Mouse (Mus musculus) activated CD4-positive, CD25-positive, alpha-beta regulatory T cell, adult 4 months (primary cell): ENCODE data around the gene Dnajc5. TPM values are rescaled to one million over a fixed set of nuclear protein-coding genes. Genes with fewer than 3 reads are reported as not detected.
A peak's percentile ranks its signal among the peaks of the same experiment; 100 is the strongest.

ENCODE experiments used
- ATAC-seq: one replicate; pipeline ENCODE4 v1.8.0; 2017
- polyA plus RNA-seq, 2 experiments: library from polyadenylated mRNA; unstranded; fragments of 100-300 nt; shearing (Covaris generic); gene quantifications; one replicate each; pipeline ENCODE4 v1.2.1; 2017

Dnajc5 gene
- polyA plus RNA-seq, 2 experiments from 2014 or later: 36.9 to 37.1 TPM

DNA sequence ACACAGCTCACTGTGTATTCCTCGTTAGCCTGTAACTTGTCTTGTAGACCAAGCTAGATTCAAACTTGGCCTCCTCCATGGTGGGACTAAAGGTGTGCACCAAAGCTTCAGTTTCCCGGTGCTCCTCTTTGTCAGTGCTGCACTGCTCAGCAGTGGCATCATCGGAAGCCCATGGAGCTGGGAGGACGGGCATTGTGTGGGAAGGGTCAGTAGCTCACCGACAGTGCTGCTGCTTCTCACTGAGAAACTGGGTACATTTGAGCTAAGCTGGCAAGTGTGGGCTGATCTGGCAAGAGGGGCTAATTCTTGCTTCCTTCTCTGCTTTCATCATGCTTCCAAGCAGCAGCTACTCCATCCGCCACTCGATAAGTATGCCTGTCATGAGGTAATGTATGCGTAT lies 9.1 kb upstream of the Dnajc5 start:
- ATAC-seq: no peak

DNA sequence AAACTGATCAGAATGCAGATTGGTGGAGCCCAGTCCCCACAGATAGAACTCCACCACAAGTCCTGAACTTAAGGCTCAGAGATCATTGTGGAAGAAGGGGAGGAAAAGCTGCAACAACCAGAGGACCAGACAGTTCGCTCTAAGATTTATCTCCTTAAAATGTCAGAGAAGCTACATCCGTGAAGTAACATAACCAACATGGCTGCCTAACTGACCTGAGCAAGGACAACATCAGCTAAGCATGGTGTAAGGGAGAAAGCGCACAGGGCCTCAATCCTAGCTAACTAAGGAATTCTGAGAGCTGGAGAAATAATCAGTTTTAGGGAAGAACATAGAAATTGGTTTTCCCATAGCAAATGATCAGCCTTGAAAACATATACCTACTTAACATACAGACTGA lies 1.1 kb upstream of the Dnajc5 start:
- ATAC-seq: no peak

DNA sequence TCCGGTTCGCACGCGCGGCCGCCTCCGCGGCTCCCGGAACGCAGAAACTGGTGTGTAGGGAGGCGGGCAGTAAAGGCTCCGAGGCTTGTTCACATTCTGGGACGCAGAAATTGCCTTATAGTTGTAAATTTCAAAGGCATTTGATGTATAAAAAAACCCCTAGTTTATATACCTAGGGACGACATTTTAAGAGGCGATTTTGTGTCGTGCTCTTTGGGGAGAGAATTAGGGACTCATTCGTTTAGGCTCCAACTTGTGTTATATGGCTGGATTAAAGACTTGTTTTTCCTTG lies 597 bp downstream of the Dnajc5 start:
- ATAC-seq: no peak

DNA sequence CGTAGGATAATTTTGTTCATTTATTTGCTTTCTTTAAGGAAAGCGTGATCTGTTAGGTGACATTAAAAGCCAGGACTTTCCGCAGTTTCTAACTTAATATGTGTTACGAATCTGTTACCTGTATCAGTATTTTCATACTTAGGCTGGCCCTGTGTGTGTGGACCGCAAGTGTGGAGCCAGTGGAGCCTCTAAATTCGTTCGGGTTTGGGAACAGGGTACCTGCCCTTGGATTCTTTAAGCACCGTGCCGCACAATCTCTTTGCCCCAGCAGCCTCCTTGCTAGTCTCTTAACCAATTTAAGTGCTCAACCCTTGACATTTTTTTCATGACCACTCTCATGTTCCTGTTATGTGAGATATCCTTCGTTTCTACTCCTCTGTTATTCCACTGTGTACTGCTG lies 1.2 kb downstream of the Dnajc5 start:
- no peak for ATAC-seq

DNA sequence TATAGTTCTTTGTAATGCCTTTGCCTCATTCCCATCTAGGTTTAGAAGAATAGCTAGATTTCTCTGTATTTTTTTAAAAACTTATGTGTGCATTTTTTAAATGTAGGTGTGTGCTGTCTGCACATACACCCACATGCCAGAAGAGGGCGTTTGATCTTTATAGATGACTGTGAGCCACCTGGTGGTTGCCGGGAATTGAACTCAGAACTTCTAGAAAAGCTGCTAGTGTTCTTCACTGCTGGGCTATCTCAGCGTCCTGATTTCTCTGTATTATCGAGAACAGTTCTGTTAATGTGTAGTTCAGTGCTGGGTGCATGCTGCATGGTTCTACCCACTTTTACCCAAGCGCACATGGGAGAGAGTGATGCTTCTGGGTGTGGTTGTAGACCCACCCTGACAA lies 2.5 kb downstream of the Dnajc5 start:
- no peak for ATAC-seq

DNA sequence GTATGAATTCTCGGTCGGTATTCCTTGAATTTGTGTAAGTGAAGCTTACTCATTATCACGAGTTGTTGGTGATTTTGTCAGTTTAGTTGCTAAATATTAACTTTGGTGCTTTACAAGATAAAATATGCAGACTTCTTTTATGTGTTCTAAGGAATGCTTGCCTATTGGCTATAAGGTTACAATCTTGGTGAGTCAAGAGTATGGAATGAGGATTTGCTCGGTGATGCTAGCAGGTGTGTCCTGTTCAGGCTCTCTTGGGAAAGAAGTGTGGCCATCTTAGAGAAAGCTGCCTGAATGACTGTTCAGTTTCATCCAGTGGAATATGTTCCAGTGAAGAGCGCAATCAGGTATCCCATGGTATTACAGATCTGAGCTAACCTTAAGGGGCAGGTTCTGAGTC lies 5.2 kb downstream of the Dnajc5 start:
- no peak for ATAC-seq

DNA sequence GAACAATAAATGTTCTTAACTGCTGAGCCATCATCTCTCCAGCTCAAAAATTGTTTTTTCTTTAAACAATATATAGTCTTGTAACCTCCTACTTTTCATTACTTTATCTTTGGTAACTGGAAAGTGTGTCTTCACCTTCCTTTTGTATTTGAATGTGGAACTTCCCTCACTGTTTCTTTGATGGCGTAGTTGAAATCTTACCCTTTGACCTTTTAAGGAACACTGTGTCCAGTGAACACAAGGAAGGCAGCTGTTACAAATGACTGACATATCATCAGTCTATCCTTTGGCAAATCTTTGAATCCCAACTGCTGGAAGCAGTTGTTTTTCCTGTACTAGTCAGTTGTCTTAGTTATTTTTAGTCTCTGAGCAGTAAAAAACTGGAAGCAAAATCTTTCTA lies 8.8 kb downstream of the Dnajc5 start:
- no peak for ATAC-seq

DNA sequence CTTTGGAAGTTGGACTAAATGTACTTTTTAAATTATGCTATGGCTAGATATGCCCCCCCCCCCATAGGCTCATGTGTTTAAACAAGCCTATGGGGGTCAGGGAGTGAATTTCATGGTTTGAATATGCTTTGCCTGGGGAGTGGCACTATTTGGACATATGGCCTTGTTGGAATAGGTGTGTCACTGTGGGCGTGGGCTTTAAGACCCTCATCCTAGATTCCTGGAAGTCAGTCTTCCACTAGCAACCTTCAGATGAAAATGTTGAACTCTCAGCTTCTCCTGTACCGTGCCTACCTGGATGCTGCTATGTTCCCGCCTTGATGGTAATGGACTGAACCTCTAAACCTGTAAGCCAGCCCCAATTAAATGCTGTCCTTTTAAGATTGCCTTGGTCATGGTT lies 12.3 kb downstream of the Dnajc5 start:
- no peak for ATAC-seq

DNA sequence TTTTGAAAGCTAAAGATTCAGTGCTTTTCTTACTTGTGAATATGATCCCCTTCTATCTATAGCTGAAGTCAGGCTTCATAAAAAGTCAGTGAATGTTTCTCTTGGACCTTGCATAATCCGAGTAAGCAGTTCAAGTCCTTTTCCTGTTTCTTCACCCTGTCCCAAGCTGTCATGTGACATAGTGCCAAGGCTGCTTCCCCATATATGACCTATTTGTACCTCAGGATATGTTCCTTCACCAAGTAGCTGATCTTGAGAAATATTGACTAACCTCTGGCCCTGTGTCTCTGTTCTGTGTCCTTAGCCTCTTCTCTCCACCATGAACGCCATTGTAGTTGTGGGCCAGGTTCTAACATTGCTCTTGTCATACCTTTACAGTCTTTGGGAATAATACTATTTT lies 16.1 kb downstream of the Dnajc5 start:
- ATAC-seq: no peak

DNA sequence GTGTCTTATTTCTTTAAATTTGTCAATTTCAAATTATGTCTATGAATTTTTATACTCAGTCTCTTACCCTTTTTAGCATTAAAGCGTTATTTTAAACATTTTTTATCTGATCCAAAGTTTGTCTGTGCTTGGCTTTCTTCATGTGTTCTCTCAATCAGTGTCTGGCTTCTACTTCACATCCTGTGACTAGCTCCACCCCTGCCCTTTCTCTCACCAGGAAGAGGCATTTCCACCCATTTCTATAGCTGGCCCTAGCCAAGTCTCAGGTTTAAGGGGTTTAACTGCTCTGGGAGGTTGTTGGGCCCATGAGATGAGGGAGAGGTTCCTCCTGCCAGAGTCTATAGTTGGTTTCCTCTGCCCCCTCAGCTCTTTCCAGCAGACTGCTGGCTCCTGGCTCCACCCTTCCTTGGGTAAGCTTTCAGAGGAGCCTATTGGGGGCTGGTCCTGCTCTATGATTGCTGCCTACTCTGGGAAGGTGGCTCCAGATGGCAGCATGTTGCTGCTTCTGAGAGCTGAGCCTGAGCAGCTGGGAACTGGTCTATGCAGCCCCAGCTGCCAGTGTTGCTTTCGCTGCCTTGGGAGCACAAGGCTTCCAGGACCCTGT lies 17.3 kb downstream of the Dnajc5 start:
- ATAC-seq: peak; percentile 60

DNA sequence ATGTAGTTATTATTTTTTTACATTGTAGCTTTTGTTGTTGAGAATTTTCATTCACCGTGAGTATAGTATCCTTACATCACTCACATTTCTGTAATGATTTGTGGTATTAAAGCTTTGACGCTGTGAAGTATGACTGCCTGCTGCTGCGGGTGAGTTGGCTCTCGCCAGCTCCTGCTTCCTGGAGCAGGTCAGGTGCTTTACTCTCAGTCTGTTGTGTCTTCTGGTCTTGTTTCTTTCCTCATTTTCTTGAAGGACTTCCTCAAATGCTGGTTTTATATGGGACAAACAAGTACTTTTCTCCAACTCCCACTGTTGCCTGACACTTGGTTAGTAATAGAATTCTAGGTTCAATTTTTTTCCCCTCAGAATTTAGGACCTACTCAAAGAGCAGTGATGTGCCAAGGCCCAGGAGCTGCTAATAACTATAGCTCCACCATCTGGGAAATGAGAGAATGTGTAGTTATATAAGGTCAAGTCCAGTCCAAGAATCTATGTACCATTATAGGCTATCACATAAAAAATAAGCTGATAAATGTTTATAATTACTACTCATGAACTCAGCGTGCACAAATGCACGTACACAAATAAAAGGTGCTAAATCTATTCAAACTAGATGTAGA lies 21.6 kb downstream of the Dnajc5 start:
- no peak for ATAC-seq

DNA sequence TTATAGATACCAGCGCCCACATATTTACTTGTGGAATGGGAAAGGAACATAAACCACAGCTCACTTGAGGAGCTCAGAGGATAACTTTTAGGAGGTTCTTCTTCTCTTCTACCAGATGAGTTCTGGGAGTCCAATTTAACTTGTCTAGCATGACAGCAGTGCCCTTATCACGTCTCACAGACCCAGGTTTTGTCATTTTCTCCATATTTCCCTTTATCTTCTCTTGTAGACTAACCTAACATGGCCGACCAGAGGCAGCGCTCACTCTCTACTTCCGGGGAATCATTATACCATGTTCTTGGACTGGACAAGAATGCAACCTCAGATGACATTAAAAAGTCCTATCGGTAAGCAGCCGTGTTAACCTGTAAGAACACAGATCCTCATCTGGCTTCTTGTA lies 25.9 kb downstream of the Dnajc5 start:
- no peak for ATAC-seq

DNA sequence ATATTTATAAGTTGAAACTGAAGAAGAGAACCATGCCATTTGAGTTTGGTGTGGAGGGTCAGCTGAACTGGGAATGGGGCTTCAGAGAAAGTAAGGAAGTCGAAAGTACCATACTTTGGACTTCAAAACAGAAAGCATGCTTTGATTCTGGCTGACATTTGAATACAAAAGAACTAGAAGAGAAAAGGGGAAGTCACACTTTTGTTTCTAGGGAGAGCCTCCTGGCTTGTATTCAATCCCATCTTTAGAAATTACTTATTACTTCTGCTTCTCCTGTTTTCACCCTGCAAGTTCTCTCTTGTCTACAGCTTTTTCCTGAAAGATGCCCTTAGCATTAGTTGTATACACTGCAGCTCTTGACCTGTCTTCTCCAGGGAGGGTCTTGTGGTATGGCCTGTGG lies 27.9 kb downstream of the Dnajc5 start:
- no peak for ATAC-seq

DNA sequence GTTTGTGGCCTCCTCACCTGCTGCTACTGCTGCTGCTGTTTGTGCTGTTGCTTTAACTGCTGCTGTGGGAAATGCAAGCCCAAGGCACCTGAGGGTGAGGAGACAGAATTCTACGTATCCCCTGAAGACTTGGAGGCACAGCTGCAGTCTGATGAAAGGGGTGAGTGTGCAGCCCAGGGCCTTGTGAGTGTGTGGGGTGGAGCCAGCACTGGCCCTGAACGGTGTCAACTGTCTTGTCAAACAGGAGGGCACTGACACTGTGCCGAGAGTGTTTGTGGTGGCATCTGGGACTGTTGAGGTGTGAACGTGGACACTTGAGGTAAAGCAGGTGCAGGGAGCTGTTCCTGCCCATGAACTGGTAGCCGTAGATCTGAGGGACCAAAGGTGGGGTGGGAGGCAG lies 28.4 kb downstream of the Dnajc5 start:
- no peak for ATAC-seq

DNA sequence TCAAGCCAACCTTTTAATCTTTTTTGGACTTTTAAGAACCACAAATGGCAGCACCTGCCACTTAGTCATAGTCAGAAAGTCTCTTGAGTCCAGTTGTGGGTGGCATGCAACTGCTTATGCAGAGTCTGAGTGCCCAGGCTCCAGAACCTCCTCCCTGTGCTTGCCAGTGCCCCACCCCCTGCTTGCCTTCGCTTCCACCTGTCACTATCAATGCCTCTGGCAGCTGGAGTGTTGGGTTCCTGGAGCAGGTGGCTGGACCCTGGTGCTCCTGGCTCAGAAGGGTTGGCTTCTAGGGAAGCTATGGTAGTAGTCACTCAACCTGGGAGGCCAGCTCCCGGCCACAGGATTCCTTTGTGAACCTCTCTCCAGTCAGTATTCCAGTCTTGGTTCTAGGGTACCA lies 29.9 kb downstream of the Dnajc5 start:
- no peak for ATAC-seq

DNA sequence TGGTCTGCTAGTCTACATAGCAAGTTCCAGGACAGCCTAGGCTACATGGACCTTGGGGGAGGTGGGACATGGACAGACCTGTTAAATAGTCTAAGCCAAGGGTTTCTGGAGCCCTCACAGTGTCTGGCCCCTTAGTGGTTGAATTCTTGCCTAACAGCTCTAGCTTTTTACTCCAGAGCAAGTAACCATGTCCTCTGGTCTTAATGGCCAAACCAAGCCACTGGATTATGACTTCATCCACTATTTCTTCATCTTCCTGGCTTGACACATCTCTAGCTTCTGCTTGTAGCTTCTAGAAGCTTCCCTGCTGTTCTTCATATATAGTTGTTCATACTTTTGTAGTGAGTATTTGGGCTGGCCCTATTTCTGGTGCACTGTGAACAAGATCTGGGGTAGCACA lies 33.5 kb downstream of the Dnajc5 start:
- no peak for ATAC-seq

DNA sequence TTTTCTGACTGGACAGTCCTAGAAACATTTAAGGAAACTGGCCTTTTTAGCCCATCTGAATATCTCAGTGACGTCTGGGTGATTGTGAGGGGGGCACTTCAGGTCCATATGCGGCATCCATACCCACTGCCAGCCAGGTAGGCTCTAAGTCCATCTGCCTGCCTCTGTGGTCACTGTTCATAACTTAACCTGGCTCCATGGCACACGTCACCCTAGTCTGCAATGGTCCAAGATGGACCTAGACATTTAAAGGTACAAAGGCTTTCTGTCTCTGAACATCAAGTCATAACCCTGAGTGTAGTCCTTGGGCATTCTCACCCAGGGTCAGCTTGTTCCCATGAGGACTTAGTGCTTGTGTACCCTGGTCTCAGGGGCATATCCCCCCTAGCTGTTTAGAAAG lies 47.1 kb downstream of the Dnajc5 start:
- no peak for ATAC-seq

DNA sequence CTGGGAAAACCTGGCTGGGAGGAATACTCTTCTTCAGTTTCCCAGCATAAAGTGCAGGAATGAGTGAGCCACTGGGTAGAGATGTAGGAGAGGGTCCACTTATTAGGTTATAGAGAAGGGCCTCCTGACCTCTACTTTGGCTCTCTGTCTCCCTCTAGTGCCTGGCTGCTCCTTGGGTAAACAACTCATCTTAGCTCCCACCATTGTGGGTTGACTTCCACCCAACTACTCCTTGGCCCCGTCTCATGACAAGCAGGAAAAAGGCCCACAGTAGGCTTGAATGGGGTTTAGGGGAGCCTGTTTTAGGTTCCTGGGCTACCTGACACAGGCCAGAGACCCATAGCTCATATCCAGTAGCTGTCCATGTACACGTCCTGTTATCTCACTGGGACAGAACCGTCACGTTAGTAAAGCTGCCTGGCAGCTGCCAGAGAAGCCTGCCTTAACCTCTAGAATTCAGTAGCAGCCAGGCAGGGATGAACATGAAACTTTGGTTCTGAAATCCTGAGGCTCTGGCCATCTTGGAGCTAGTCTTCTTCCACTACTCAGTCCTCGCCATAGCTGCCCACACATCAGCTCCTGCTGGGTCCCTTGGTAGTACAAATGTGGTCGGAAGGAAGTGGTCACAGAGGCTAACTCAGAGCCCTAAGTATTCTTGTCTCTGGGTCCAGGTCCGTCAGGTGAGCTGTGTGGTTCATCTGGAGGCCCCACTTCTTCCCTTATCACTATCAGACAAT lies 48.2 kb downstream of the Dnajc5 start:
- no peak for ATAC-seq

DNA sequence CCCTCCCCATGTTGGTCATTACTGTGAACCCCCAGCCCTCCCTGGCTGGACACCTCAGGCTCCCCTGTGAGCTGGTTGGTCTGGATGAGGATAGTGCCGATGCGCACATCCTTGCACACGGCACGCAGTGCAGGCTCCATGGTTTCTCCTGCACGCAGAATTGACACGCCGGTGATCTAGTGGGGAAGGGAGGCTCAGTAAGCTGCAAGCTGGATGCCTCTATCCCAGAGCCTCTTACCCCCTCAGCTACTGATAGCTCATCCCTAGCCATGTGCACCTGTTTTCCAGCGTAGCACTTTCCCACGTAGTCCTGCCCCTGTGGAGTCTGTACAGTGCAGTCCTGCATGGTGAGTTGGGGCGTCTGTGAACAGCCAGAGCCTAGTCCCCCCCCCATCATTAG lies 49.6 kb downstream of the Dnajc5 start:
- no peak for ATAC-seq

DNA sequence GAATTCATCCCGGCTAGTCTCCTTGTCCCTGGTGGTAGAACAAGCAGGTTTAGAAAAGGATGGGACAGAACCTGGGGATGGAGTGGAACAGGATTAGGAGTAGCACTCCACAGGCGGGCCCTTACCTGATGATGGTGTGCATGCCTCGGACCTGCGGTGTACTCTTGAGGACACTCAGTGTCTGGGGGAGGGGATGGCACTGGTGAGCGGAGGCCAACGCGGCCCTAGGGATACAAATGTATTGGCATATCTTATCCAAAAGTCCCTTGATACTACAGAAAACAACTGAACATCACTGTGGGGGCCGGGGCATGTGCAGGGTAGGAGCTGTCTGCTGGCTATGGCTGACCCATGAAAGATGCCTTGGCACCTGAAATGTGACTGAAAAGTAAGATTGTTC lies 50.1 kb downstream of the Dnajc5 start:
- no peak for ATAC-seq

DNA sequence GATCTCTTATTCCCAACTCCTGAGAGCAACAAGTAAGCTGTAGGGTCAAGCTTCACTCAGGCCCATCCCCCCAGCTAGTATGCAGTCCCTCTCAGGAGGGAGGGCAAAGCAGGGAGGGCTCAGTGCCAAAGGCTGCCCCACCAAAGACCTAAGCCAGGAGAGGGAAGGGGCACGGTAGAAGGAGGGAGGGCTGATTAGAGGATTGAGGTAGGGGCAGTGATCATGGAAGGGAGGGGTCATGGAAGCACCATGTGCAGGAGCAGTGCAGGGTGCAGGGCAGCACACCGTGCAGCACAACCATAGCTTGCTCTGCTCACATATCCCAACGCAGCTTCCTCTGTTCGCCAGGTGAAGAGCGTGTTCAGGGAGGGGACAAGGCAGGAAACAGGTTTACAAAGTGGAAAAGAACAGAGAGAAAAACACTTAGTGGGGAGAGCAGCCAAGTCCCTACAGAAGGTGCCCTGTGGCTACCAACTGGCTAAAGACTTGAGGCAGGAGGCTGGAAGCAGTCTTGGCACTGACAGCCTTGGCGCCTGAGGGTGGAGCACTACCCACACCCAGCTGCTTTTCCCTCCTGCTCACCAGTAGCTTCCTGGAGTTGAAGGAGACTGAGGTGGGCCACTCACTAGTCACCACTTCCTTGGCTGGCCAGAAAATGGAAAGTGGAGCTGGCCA lies 50.8 kb downstream of the Dnajc5 start:
- no peak for ATAC-seq

DNA sequence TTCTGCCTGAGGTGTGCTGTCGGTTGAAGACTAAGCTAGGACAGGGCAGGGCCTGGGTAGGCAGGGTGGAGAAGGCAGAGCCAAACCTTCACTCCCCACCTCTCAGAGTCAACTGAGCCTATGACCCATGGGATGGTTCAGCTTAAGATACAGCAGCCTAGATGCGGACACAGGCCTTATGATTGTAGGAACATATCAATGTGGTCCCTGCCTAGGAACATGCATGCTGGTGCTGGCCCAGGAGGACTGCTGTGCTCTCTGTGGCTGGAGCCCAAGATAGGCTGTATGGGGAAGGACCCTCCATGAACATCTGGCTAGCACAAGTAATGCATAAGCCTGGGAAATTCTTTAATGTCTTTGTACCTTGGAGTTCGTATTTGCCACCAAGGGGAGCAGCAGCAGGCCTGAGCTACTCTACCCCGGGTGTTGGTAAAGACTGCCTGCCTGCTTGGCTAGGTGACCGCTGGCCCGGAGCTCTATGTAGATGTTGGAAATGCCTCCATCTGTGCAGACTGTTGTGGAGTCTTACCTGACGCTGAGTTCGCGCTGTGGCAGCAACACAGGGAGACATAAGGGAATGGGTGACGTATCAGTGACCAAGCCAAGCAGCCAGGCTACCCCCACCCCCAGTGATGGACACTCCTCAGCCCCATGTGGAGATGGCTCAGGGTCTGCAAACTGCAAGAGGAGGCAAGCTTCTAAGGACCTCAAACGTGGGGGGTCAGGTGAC lies 51.8 kb downstream of the Dnajc5 start:
- no peak for ATAC-seq
